Mouse (Mus musculus) splenic B cell, adult 2 months (primary cell): Measurements from ENCODE around the gene Rps27.
"Not testable (repeated sequence)": the region's sequence is repeated elsewhere in the genome, so short reads cannot be mapped to it uniquely, and the experiment has no call there.

Experiments used
- DNase-seq: peaks from one replicate; pipeline ENCODE4 v3.0.0-alpha.2; 2011; ENCODE audit warnings: low read depth, low spot score
- H3K27me3 ChIP-seq: 2 replicates; pipeline ENCODE4 v1.6.1; 2012; ENCODE audit warnings: mild to moderate bottlenecking, low read length, moderate library complexity, mixed read lengths; ENCODE audit not compliant: control insufficient read depth, poor library complexity, insufficient read depth, severe bottlenecking
- H3K36me3 ChIP-seq: 2 replicates; pipeline ENCODE4 v1.6.1; 2012; ENCODE audit warnings: mild to moderate bottlenecking, low read length, moderate library complexity, mixed read lengths; ENCODE audit not compliant: control insufficient read depth, poor library complexity, insufficient read depth, severe bottlenecking

Gene Rps27

GRCm38 (mm10) chr3:90213377-90213866 is at the start of gene Rps27, which contains the start of gene Rab13:
TSS of gene Rps27 (minus strand) at chr3:90213651.
TSS of gene Rab13 (plus strand) at chr3:90213695.
- DNase-seq: peak; percentile 97
- peaks cover 10% of the 10 kb centered on the region for H3K36me3 ChIP-seq
- no peaks in the 10 kb centered on the region for H3K27me3 ChIP-seq

- no peaks in the 10 kb centered on the region for H3K27me3 ChIP-seq
These were observed 45.1 kb upstream of the Rps27 start for GRCm38 (mm10) chr3:90258521-90258920.

GRCm38 (mm10) chr3:90256731-90257530 is 43.5 kb upstream of the Rps27 start:
- no peak for DNase-seq
- Histone ChIP-seq H3K27me3 (no peaks in the 10 kb centered on the region), H3K36me3 (peaks cover 15% of the 10 kb centered on the region)

More at GRCm38 (mm10) chr3:90258521-90258920, 45.1 kb upstream of the Rps27 start:
- H3K36me3 ChIP-seq: peaks cover 19% of the 10 kb centered on the region
- no peak for DNase-seq

- peaks cover 10% of the 10 kb centered on the region for H3K36me3 ChIP-seq
- no peaks in the 10 kb centered on the region for H3K27me3 ChIP-seq
- no peak for DNase-seq
These were observed 42.4 kb upstream of the Rps27 start for GRCm38 (mm10) chr3:90255784-90256353.

- H3K27me3 ChIP-seq: no peaks in the 10 kb centered on the region
- DNase-seq: no peak
These were observed 41.7 kb upstream of the Rps27 start for GRCm38 (mm10) chr3:90255194-90255565.

GRCm38 (mm10) chr3:90254419-90255193 is 41.2 kb upstream of the Rps27 start:
- H3K36me3 ChIP-seq: peaks cover 5% of the 10 kb centered on the region
- DNase-seq: peak; percentile 30
- H3K27me3 ChIP-seq: no peaks in the 10 kb centered on the region

More at GRCm38 (mm10) chr3:90255194-90255565, 41.7 kb upstream of the Rps27 start:
- H3K36me3 ChIP-seq: peaks cover 7% of the 10 kb centered on the region

- Histone ChIP-seq H3K27me3 (no peaks in the 10 kb centered on the region), H3K36me3 (peaks cover 2% of the 10 kb centered on the region; the same call in 1 of the 2 replicates)
- DNase-seq: peak; percentile 94
These were observed 40.4 kb upstream of the Rps27 start, which contains the start of gene Crtc2 for GRCm38 (mm10) chr3:90253653-90254418. TSS of gene Crtc2 (plus strand) at chr3:90254163.

- DNase-seq: not testable (repeated sequence)
These were observed 39.7 kb upstream of the Rps27 start for GRCm38 (mm10) chr3:90253174-90253573.

GRCm38 (mm10) chr3:90252659-90253058 is 39.2 kb upstream of the Rps27 start:
- not testable (repeated sequence) for DNase-seq, H3K36me3 ChIP-seq, H3K27me3 ChIP-seq

More at GRCm38 (mm10) chr3:90253174-90253573, 39.7 kb upstream of the Rps27 start:
- H3K36me3 ChIP-seq, H3K27me3 ChIP-seq: not testable (repeated sequence)

GRCm38 (mm10) chr3:90251731-90252226 is 38.3 kb upstream of the Rps27 start:
- not testable (repeated sequence) for H3K36me3 ChIP-seq, H3K27me3 ChIP-seq, DNase-seq

- Histone ChIP-seq H3K36me3 (peaks cover 2% of the 10 kb centered on the region; the same call in 1 of the 2 replicates), H3K27me3 (no peaks in the 10 kb centered on the region)
- no peak for DNase-seq
These were observed 37.3 kb upstream of the Rps27 start for GRCm38 (mm10) chr3:90250791-90251190.

- H3K36me3 ChIP-seq: peaks cover 2% of the 10 kb centered on the region; the same call in 1 of the 2 replicates
- H3K27me3 ChIP-seq: no peaks in the 10 kb centered on the region
- DNase-seq: peak; percentile 29
These were observed 35.3 kb upstream of the Rps27 start for GRCm38 (mm10) chr3:90248746-90249100.

GRCm38 (mm10) chr3:90247960-90248745 is 34.7 kb upstream of the Rps27 start, which contains the start of gene Slc39a1:
TSS of gene Slc39a1 (plus strand) at chr3:90248172.
- peak; percentile 90 for DNase-seq
- H3K27me3 ChIP-seq: no peaks in the 10 kb centered on the region
- H3K36me3 ChIP-seq: peaks cover 2% of the 10 kb centered on the region; the same call in 1 of the 2 replicates
